Mouse (Mus musculus): ENCODE data around the gene Lrrc4c. TPM values are rescaled to one million over a fixed set of nuclear protein-coding genes. Genes with fewer than 3 reads are reported as not detected.

Gene Lrrc4c
- polyA plus RNA-seq (2014; fragmentation: Nextera tagmentation; extraction: Ambion mirVana): 29.9 and 31.3 TPM in 2 replicates

DNA sequence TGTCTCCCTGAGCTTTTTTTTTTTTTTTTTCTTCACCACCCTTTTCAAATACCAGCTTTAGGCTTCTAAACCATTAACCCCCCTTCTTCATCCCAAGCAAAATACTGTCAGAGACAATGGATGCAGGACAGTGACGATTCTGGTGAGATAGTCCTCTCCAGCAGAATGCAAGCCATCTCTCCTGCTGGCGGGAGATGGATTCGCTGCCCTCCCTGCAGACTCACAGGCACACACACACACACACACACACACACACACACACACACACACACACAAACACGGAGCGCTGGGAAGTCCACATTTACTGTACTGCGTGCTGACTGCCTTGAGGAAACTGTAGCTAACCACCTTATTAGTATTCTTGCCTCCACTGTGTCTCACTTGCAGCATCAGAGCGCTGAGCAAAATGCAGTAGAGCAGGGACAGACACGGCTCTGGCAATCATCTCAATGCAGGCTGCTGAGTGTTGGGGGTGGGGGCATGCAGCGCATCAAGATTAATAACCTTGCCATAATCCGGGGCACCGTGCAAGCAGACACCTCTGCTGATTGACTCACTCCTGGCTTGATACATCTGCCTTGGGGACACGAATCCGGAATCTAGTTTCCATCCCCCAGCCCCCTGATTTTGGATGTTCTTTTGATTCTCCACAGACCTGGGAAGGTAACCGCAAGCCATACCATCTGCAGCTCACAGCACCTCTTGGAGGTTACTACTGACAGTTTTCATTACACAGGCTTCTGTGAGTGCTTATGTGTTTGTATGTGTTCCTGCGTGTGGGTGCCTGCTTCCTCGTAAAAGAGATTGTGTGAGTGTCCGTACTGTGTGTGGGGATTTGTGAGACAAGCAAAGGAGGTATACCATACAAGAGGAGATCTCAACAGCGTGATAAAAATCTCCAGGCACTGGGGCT, at the start of gene Lrrc4c:
Gene Lrrc4c (plus strand): TSS at position 783 of the 913 bp plus-strand sequence.
- Histone ChIP-seq H3K9me3 (ENCODE audit: control insufficient read depth, low read length) (no peaks in the 10 kb centered on the region), H3K36me3 (ENCODE audit: control insufficient read depth, insufficient read depth, low read length) (no peaks in the 10 kb centered on the region), H3K27me3 (ENCODE audit: control insufficient read depth, insufficient read depth, low read length) (no peaks in the 10 kb centered on the region), H3K4me2 (ENCODE audit: low read length) (peak within 1 kb of the TSS; percentile 55), H3K4me1 (ENCODE audit: control insufficient read depth, insufficient read depth, low read length) (peaks cover 15% of the 10 kb centered on the region), H3K27ac (replicated peaks; ENCODE audit: low read depth, low read length) (peak within 1 kb of the TSS; percentile 87), H3K9ac (replicated peaks; ENCODE audit: low read length) (peak within 1 kb of the TSS; percentile 69), H3K4me3 (replicated peaks; ENCODE audit: low read depth, low read length) (peak within 1 kb of the TSS; percentile 37)
- 2% methylated on average over 18 of the region's 18 CpGs for WGBS
- peak; percentile 79 for DNase-seq
- peak; percentile 91 for ATAC-seq (ENCODE audit: low FRiP score, low TSS enrichment)

DNA sequence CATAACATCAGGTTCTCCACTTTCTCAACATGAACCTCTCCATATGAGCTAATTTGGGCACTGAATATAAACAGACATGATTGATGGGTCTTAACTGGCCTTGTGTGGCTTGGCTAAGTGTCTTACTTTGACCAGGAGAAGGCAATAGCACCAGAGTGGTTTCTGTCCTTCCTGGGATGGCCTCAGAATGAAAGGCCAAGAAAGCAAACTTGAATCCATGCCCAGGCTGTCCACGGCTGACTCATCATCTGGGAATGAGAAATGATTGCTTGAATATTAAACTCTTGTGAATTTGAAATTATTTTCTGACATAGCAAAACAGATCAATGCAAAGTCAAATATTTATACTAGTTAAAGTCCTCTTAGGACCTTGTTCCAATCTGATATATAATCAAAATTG, 42.9 kb upstream of the Lrrc4c start:
- Histone ChIP-seq H3K4me2 (ENCODE audit: low read length) (no peak overlapping the region), H3K9me3 (ENCODE audit: control insufficient read depth, low read length) (no peaks in the 10 kb centered on the region), H3K4me3 (replicated peaks; ENCODE audit: low read depth, low read length) (no peak overlapping the region), H3K9ac (replicated peaks; ENCODE audit: low read length) (no peak overlapping the region), H3K27ac (replicated peaks; ENCODE audit: low read depth, low read length) (no peak overlapping the region), H3K27me3 (ENCODE audit: control insufficient read depth, insufficient read depth, low read length) (no peaks in the 10 kb centered on the region), H3K4me1 (ENCODE audit: control insufficient read depth, insufficient read depth, low read length) (no peaks in the 10 kb centered on the region), H3K36me3 (ENCODE audit: control insufficient read depth, insufficient read depth, low read length) (no peaks in the 10 kb centered on the region)
- DNase-seq (no peak), ATAC-seq (ENCODE audit: low FRiP score, low TSS enrichment) (no peak)
- WGBS: 92% methylated on average over 1 of the region's 1 CpGs

DNA sequence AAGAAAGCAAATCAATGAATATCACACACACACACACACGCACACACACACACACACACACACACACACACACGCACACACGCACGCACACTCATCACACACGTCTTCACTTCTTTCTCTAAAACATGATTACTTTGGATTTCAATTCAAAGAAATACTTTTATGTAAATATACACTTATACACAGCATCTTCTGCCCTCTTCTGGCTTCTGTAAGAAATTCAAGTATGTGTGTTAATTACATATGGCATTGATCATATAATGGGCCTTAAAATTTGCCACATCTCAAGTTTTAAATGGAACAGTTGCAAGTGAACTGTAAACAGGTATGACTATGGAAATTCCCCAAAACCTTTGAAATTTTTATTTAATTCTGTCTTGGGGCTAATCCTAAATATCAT, 35.0 kb upstream of the Lrrc4c start:
- 83% methylated on average over 5 of the region's 5 CpGs for WGBS
- Histone ChIP-seq H3K4me3 (replicated peaks; ENCODE audit: low read depth, low read length) (no peak overlapping the region), H3K36me3 (ENCODE audit: control insufficient read depth, insufficient read depth, low read length) (no peaks in the 10 kb centered on the region), H3K9ac (replicated peaks; ENCODE audit: low read length) (no peak overlapping the region), H3K27ac (replicated peaks; ENCODE audit: low read depth, low read length) (no peak overlapping the region), H3K4me1 (ENCODE audit: control insufficient read depth, insufficient read depth, low read length) (no peaks in the 10 kb centered on the region), H3K9me3 (ENCODE audit: control insufficient read depth, low read length) (no peaks in the 10 kb centered on the region), H3K4me2 (ENCODE audit: low read length) (no peak overlapping the region), H3K27me3 (ENCODE audit: control insufficient read depth, insufficient read depth, low read length) (no peaks in the 10 kb centered on the region)
- ATAC-seq (ENCODE audit: low FRiP score, low TSS enrichment) (no peak), DNase-seq (peak; percentile 55)

DNA sequence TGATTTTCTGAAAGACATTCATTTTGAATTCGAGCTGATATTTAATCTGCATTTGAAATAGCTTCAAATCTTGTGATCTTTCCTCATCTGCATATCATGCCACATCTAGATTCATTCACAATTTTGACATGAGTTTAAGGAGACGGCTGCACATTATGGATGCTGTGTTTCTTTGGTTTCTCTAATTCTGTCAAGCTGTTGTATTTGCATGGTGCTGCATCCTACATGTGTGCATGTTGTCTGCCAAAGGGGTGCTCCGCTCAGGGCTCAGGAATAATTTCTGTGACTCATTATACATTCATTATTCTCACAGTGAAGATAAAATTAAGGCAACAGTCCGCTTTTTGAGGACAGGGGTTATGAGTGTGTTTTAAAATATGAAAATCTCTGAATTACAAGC, 30.5 kb upstream of the Lrrc4c start:
- no peaks in the 10 kb centered on the region for H3K27me3 ChIP-seq (ENCODE audit: control insufficient read depth, insufficient read depth, low read length)
- H3K4me2 ChIP-seq (ENCODE audit: low read length): no peak overlapping the region
- H3K4me1 ChIP-seq (ENCODE audit: control insufficient read depth, insufficient read depth, low read length): no peaks in the 10 kb centered on the region
- ATAC-seq (ENCODE audit: low FRiP score, low TSS enrichment): no peak
- no peaks in the 10 kb centered on the region for H3K9me3 ChIP-seq (ENCODE audit: control insufficient read depth, low read length)
- H3K4me3 ChIP-seq (replicated peaks; ENCODE audit: low read depth, low read length): no peak overlapping the region
- no peak overlapping the region for H3K27ac ChIP-seq (replicated peaks; ENCODE audit: low read depth, low read length)
- peak; percentile 19 for DNase-seq
- no peaks in the 10 kb centered on the region for H3K36me3 ChIP-seq (ENCODE audit: control insufficient read depth, insufficient read depth, low read length)
- 46% methylated on average over 4 of the region's 4 CpGs for WGBS
- no peak overlapping the region for H3K9ac ChIP-seq (replicated peaks; ENCODE audit: low read length)

DNA sequence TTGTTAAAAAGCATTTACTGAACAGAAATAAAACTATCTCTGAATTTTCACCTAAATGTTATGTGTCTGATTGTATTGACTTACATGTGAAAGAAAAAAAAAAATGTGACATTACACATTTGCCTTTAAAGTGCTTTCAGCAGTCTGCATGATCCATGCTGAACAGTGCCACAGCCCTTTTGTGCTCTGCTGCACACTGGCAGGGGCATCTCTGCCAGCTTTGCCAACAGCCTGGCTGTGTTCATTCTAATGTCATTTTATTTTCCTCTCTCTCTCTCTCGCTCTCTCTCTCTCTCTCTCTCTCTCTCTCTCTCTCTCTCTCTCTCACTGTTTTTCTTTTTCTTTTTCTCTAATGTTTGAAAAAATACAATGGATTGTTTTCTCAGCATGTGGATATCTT, 27.4 kb upstream of the Lrrc4c start:
- Histone ChIP-seq H3K27ac (replicated peaks; ENCODE audit: low read depth, low read length) (no peak overlapping the region), H3K4me3 (replicated peaks; ENCODE audit: low read depth, low read length) (no peak overlapping the region), H3K36me3 (ENCODE audit: control insufficient read depth, insufficient read depth, low read length) (no peaks in the 10 kb centered on the region), H3K9me3 (ENCODE audit: control insufficient read depth, low read length) (no peaks in the 10 kb centered on the region), H3K27me3 (ENCODE audit: control insufficient read depth, insufficient read depth, low read length) (no peaks in the 10 kb centered on the region), H3K4me1 (ENCODE audit: control insufficient read depth, insufficient read depth, low read length) (no peaks in the 10 kb centered on the region), H3K9ac (replicated peaks; ENCODE audit: low read length) (no peak overlapping the region), H3K4me2 (ENCODE audit: low read length) (no peak overlapping the region)
- ATAC-seq (ENCODE audit: low FRiP score, low TSS enrichment): no peak
- peak; percentile 23 for DNase-seq
- 91% methylated on average over 1 of the region's 1 CpGs for WGBS

DNA sequence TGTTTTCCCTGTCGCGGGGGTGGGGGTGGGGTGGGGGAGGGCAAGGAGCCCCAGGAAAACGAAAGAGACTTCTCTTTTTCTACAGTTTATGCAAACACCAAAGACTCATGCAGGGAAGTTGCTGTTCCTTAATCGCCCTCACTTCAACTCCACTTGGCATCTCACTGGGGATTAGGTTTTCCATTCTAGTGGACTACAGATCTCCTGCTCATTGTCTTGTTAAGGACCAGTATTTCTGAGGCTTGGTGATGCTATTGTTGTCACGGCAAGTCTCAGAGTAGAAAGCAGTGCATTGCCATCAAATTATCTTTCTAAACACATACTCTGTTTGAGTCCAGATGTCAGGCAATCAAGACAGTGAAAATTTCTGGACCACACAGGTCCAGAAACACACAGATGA, 2.9 kb upstream of the Lrrc4c start:
- Histone ChIP-seq H3K36me3 (ENCODE audit: control insufficient read depth, insufficient read depth, low read length) (no peaks in the 10 kb centered on the region), H3K9me3 (ENCODE audit: control insufficient read depth, low read length) (no peaks in the 10 kb centered on the region), H3K4me1 (ENCODE audit: control insufficient read depth, insufficient read depth, low read length) (peaks cover 15% of the 10 kb centered on the region), H3K27me3 (ENCODE audit: control insufficient read depth, insufficient read depth, low read length) (no peaks in the 10 kb centered on the region), H3K4me3 (replicated peaks; ENCODE audit: low read depth, low read length) (no peak overlapping the region), H3K9ac (replicated peaks; ENCODE audit: low read length) (no peak overlapping the region), H3K4me2 (ENCODE audit: low read length) (no peak overlapping the region), H3K27ac (replicated peaks; ENCODE audit: low read depth, low read length) (no peak overlapping the region)
- DNase-seq (no peak), ATAC-seq (ENCODE audit: low FRiP score, low TSS enrichment) (no peak)
- 5% methylated on average over 5 of the region's 5 CpGs for WGBS

DNA sequence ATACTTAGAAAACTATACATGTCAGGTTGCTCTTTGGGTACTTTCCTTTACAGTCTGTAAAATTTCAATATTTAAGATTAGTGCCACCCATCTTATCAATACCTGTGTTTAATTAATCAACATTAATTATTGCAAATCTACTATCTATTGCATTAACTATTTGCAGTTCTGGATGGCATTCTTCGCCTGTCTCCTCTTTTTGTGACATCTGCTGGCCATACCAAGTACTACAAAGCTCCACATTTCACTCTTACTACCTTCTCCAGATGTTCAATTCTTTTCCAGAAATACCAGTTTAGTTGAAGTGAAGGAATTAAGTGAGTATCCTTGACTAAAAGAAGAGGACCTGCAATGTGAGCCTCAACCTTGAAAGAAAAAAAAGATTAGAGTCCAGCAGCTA, 1.4 kb upstream of the Lrrc4c start:
- Histone ChIP-seq H3K27me3 (ENCODE audit: control insufficient read depth, insufficient read depth, low read length) (no peaks in the 10 kb centered on the region), H3K27ac (replicated peaks; ENCODE audit: low read depth, low read length) (no peak overlapping the region), H3K9ac (replicated peaks; ENCODE audit: low read length) (no peak overlapping the region), H3K36me3 (ENCODE audit: control insufficient read depth, insufficient read depth, low read length) (no peaks in the 10 kb centered on the region), H3K4me2 (ENCODE audit: low read length) (no peak overlapping the region), H3K4me1 (ENCODE audit: control insufficient read depth, insufficient read depth, low read length) (peaks cover 15% of the 10 kb centered on the region), H3K9me3 (ENCODE audit: control insufficient read depth, low read length) (no peaks in the 10 kb centered on the region), H3K4me3 (replicated peaks; ENCODE audit: low read depth, low read length) (no peak overlapping the region)
- 27% methylated on average over 1 of the region's 1 CpGs for WGBS
- DNase-seq: peak; percentile 61
- ATAC-seq (ENCODE audit: low FRiP score, low TSS enrichment): no peak

DNA sequence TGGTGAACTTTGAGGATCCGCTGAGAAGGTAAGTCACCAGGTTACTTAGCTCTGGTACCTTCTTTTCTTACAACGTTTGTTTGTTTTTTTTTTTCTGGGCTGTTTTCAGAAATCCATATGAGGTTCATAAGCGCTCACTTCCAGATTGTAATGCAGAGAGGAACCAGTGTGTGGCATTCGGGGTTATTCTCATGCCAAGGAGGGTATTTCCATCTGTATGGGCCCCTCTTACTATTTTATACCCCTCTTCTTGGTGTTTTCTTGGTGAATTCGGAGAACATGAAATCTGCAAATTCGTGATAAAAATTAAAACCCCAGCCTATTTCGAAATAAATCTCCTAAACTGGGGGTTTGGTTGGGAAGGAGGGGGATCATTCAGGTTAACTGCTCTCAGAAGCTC, 587 bp downstream of the Lrrc4c start:
- Histone ChIP-seq H3K9ac (replicated peaks; ENCODE audit: low read length) (peak overlapping the region; percentile 69; the same call in 1 of the 2 replicates), H3K36me3 (ENCODE audit: control insufficient read depth, insufficient read depth, low read length) (no peaks in the 10 kb centered on the region), H3K4me2 (ENCODE audit: low read length) (peak overlapping the region; percentile 55), H3K27ac (replicated peaks; ENCODE audit: low read depth, low read length) (no peak overlapping the region; the same call in 1 of the 2 replicates), H3K27me3 (ENCODE audit: control insufficient read depth, insufficient read depth, low read length) (no peaks in the 10 kb centered on the region), H3K4me3 (replicated peaks; ENCODE audit: low read depth, low read length) (peak overlapping the region; percentile 37), H3K4me1 (ENCODE audit: control insufficient read depth, insufficient read depth, low read length) (peaks cover 15% of the 10 kb centered on the region), H3K9me3 (ENCODE audit: control insufficient read depth, low read length) (no peaks in the 10 kb centered on the region)
- WGBS: 7% methylated on average over 7 of the region's 7 CpGs
- ATAC-seq (ENCODE audit: low FRiP score, low TSS enrichment): no peak
- peak; percentile 67 for DNase-seq

DNA sequence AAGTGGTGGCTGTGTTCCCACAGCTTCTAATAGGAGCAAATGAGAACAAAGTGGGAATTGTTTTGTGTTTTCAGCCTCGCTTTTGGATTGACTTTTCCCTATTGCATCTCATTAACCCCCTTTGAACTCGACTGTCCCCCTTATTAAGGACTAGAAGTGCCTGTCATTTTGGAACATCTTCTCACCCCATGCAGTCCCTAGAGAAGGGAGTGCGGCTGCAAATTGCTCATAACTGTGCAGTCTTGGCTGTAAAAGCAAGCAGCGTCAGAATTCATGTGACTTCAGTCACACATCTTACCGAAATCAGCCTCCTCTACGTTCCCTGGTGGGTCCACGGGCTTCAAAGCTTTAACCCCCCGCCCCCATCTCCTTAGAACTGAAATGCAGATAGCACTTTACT, 1.2 kb downstream of the Lrrc4c start:
- H3K4me2 ChIP-seq (ENCODE audit: low read length): peak overlapping the region; percentile 55
- no peaks in the 10 kb centered on the region for H3K36me3 ChIP-seq (ENCODE audit: control insufficient read depth, insufficient read depth, low read length)
- H3K27ac ChIP-seq (replicated peaks; ENCODE audit: low read depth, low read length): no peak overlapping the region
- peaks cover 15% of the 10 kb centered on the region for H3K4me1 ChIP-seq (ENCODE audit: control insufficient read depth, insufficient read depth, low read length)
- H3K9me3 ChIP-seq (ENCODE audit: control insufficient read depth, low read length): no peaks in the 10 kb centered on the region
- ATAC-seq (ENCODE audit: low FRiP score, low TSS enrichment) (no peak), DNase-seq (peak; percentile 63)
- peak overlapping the region; percentile 37 for H3K4me3 ChIP-seq (replicated peaks; ENCODE audit: low read depth, low read length)
- no peaks in the 10 kb centered on the region for H3K27me3 ChIP-seq (ENCODE audit: control insufficient read depth, insufficient read depth, low read length)
- 1% methylated on average over 8 of the region's 8 CpGs for WGBS
- H3K9ac ChIP-seq (replicated peaks; ENCODE audit: low read length): peak overlapping the region; percentile 47

Measured in midbrain, embryonic 14.5 days (tissue).